Mouse (Mus musculus): ENCODE results near the gene Fam185a.

The Fam185a gene

DNA sequence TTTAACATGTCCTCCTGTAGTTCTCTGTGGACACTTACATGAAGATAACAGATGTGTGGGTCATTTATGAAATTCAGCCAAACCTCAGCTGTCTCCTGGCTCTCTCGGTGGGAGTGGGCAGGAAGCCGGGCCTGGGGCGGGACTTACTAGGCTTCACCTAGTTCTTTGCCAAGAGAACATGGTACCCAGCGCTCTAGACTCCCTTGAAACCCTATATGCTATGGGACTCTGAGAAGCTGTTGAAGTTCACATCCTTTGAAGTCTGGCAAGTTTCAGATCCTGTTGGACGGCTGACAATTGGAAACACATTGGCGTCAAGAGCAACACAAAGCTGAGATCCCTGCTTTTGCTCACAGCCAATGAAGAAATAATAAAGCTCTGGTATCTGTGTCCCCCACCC lies 71.6 kb downstream of the Fam185a start:
- DNase-seq: no peak

DNA sequence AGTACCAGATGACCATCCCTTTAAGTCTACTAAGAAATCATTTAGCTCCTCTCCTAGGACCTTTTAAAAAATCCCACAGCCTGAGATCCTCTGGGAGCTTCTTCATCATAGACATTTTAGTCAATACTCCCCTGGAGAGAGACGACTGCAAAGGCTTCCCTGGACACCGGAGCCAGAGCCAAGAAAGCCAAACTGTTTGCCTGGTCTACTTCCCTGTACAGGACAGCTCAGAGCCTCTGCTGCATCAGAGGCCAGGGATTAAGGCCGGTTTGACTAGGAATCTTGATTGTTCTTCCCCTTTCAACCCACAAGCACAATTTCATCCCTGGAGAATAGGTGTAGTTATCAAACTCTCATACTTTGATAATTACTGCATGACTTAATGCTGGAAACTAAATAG lies 72.1 kb downstream of the Fam185a start:
- DNase-seq: no peak

DNA sequence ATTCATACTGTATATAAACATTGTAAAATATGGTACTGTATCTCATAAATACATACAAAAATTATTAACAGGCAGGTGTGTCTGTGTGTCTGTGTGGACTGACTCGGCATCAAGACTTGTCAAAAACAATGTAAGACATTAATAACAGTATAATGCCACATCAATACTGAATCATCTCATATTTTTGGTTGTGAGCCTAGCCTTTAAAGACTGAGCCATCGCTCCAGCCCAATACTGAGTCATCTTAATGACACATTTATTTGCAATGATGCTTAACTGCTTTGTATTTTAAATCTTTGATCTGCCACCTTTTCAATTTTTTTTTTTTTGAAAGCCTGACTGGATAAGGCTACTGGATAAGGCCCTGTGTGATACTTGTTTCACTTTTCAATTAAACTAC lies 73.7 kb downstream of the Fam185a start:
- DNase-seq: no peak

DNA sequence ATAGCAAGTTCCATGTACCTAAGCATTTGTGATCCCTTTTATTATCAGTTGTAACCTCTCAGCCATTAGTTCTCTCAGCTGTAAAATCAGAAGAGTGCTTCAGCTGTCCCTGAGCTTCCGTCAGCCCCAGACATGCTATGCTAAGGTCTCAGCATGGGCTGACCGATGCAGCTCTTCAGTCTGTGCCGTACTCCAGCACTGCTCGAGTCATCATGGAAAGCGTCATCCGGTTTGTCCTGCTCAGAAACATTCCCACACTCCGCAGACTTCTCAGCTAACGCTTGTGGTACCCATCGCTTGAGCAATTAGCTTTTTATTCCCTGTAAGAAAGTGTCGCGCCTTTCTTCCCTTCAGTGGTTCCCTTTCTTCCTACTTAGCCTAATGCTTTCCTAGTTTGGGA lies 74.2 kb downstream of the Fam185a start:
- DNase-seq: no peak

DNA sequence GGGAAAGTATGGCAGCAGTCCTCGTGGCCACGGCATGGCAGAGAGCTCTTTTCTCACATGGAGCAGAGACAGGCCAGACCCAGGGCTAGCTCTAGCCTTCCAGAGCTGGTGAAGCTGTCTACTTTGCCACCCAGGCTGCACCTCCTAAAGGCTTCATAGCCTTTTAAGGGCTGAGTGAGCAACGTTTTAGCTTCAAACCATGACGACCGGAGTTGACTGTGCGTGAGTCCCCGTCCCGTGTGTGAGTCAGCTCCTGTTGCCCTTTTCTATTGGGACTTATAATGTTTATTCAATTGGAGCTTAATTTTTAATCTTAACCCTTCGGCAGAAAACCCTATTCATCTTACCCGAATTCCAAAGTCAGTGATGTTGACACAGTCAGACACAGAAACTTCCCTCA lies 75.4 kb downstream of the Fam185a start:
- DNase-seq: no peak

DNA sequence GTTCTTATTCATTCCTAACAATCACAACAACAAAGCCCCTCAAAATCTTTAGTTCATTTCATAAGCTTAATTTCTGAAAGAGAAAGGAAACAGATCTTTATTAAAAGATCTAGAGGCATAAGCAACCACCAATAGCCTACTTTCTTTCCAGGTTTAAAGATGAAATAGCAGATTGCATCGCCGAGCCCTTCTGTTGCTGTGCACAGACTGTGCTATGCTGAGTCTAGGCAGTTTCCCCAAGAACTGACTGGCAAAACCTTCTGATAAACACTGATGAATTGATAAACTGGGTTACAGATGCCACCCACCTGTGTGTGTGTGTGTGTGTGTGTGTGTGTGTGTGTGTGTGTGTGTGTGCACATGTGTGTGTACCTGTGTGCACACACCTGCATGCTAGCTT lies 76.2 kb downstream of the Fam185a start:
- DNase-seq: no peak

DNA sequence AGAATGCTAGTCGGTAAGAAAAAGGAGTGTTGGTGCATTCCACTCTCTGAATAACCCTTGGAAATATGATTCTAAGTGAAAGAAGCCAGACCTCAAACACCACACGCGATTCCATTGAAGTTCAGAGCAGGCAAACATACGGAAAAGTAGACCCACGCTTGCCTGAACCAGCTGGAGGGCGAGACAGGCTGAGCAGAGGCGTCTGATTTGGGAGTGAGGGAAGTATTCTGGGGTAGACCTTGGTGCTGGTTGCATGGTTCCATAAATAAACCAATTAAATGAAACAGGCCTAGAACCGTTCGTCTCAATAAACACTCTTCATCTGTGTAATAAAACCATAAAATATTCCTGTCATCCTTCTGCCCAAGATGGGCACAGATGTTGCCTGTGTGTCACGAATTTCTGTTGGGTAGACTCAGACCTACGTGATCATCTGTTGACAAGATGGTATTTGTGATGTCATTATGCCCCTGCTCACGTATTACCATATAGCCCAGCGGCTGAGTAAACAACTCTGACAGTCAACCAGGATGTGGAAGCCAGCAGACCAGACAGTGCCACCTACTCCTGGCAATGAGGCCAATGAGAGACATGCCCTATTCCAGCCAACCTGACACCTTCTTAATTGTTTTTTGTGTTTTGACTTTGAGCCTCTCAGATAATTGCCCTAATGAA lies 78.3 kb downstream of the Fam185a start:
- no peak for DNase-seq

DNA sequence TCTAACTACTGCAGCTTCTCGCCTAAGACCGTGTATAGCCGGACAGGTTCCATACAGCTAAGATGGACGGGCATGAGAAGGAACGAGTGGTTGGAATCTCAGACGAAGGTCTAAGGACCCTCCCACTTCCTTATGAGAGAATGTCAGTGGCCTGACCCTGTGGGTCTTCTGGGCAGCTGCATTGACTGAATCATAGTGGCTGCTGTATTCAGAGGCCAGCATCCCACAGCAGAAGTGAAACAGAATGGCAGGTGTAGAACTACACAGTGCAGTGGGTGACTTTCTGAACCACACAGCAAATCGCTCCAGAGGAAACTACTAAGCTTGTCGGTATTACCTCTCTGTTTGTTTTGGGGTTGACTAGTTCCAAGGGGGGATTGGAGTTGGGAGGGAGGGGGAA lies 80.4 kb downstream of the Fam185a start:
- DNase-seq: no peak

DNA sequence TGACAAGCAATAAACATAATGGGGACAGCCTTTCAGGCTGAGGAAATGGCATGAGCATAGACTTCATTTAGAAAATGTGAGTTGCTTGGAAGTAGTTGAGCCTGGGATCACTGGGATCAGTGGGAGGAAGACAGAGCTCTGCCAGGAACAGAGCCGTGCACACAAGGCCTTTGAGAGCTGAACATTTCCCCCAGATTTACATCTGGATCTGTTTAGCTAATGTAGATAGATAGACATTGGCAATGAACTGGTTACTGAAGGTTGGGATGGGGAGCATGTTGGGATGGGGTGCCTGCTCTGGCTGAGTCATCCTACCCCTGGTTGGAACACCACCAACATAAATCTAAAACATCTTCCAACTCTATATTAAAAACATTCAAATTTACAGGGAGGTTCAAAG lies 82.1 kb downstream of the Fam185a start:
- DNase-seq: no peak

DNA sequence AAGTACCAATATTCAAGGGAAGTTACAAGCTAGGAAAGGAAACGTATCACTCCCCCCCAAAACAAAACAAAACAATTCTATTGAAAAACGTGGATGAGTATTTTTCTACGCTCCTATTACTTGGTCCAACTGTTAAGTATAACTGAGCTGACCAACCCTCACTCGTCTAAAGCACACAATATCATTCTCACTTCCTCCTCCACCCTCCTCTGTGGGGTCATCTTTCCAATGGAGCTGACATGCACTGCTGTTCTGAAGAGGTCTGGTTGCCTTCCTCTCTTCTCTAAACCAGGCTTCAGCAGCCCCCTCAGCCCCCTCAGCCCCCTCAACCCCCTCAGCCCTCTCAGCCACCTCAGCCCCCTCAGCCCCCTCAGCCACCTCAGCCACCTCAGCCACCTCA lies 85.0 kb downstream of the Fam185a start:
- DNase-seq: no peak

DNA sequence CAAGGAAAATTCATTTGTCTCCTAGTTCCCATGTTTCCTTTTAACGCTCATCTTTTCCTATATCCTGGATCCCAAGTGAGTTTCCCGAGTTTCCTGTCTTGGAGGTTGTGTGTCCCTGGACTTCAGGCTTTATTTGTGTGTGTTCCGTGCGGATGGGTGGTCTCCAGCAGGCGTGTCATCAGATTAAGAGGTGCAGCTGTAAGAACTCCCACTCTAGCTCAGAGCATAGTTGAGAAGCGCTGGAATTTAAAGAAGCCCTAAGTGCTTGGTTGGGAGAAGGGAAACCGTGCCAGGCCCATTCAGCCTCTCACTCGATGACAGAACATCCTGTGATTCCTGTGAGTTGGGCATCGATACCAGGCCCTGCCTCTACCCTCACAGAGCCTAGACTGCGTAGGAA lies 88.6 kb downstream of the Fam185a start:
- DNase-seq: no peak

DNA sequence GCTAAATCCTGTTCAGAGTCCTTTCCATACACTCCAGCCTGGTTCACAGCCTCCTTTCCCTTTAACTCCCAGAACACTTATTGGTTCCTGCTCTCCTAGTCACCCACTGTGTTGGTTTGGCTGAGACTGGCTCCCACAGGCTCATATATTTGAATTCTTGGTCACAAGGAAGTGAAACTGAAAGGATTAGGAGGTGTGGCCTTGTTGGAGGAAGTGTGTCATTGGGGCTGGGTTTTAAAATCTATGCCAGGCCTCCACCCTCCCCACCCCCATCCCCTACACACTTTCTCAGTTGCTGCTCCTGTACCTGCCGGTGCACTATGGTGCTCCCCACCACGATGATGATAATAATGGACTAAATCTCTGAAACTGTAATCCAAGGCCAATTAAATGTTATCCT lies 92.8 kb downstream of the Fam185a start:
- DNase-seq: no peak

DNA sequence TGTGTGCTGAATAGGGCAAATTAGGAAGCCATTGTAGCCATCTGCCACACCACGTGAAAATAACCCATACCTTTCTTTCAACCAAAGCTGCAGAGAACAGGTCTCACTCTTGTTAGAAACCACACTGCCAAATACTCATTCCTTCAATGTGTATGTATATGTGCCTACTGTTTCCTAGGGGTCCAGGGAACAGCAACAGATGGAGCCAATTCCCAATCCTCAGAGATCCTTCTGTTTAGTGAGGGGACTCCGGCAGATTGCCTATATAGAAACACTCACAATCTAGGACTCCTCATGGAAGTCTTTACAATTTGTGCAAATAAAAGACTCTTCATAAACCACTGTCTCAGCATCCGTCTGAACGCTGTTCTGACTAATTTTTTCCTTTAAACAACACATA lies 93.4 kb downstream of the Fam185a start:
- DNase-seq: no peak

DNA sequence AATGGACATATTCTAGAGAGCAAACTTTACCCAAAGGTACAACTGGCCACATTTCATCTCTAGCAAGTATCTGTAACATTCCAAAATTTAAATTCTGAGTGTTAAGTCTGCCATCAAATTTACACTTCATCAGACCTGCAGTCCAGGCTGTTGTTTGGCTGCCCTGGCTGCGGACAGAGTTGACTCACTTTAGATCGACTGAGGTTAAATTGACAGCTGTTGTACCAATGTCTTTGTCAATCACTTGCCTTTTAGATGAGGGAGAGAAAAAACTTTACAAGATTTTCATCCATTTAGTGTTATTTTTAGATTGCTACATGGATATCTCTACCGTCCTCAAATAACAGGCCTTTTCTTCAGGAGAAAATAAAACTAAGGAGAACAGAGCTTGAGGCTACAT lies 94.4 kb downstream of the Fam185a start:
- no peak for DNase-seq

DNA sequence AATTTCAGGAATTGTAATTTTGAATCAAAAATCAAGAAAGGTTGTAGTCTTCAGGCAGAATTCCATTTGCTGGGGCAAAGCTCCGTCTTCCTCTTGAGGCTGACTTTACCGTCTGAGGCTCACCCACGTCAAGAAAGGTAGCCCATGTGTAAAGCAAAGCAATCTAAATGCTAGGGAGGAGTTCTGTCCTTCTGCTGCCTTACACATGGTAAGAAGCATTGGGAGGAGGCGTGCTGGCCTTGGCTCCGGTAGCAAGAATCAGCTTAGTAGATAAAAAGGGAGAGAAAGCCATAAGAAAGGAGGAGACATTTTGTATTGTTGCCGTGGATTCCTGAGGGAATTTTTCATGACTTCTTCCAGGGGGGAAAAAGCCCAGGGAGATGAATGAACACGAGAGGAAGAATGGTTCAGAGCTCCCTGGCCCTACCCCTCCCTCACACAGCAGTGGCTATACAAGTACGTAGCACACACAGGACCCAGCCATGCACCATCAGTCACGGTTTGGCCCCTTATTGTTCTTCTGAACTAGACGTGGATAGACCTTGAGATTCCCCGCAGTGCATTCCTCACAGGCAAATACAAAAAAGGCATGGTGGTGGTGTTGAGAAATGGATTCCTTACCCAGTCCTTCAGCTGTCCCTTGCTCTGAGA lies 102.2 kb downstream of the Fam185a start:
- DNase-seq: no peak

DNA sequence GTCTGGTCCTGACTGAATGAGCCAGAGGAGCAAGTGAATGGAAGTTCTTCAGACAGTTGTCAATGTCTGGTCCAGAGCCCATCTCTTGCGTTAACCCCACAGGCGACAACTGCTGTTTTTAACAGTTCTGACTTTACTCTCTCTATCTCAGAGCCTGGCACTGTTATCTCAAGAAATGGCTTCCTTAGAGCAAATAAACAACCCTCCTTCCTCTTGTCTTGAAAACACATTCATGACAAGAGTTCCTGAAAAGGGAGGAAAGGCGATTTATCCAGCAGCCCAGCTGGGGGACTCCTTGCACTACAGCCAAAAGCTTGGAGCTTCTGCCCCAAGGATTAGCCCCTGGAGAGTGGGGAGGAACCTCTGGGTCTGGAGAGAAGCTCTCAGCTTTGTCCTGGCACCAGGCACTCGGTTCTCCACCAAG lies 102.7 kb downstream of the Fam185a start:
- DNase-seq: no peak

DNA sequence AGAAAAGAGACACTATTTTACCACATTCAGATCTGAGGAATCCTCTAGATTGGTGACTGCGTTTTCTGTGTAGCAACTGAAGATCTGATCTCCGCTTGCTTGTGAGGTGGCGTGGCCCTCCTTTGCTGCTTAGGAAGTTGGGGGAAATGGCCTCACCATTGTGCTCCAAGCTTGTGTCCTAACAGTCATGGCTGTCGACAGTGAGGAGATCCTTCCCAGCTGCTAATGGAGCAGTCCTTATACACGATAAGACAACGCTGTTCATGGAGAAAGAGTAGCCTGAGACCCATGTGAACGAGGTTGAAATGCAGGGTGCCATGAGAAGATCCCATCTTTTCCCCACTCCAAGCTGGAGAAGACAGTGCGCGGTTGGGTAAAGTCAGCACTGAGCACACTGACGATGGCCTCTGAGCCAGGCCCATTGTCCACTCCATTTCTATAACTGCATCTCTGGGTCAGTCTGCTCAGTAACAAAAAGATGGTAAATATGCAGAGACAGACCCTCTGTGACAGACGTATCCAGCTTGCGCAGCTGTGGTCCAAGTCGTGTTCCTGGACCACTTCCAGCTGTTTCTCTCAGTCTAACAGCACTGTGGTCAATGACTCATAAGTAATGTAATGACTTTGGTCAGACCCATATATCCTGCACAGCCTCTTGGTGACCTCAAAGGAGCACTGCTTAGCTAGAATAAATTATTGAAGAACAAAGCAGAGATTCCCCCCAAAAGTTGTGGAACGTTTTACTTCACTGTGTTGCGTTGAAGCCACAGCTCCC lies 103.5 kb downstream of the Fam185a start:
- DNase-seq: no peak

DNA sequence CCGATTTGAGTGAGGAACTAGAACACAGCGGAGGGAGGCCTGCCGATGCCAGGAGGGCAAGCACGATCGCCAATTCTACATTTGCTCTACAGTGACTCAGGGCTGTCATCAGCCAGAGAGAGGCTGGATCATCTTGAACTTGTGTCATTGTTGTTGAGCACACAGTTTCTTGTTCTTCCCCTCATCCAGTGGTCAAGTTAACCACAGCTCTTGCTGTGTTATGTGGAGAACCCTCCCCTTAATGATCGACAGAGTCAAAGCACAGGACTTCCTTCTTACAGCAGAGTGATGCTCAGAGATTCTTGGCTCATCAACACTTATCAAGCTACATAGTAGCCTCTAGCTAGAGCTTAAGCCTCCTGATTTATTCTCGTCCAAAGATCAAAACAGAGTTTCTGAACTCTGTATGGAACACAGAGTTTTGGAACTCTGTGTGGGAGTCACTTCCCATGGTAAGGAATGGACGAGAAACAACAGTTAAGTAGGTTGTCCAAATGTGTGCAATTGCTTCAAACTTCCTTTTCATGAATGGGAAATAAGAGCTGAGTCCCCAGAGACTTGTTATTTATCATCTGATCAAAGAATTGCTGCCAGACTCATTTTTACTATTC lies 104.5 kb downstream of the Fam185a start:
- DNase-seq: no peak

All from kidney, adult 11 months (tissue).